Mouse (Mus musculus) intestine, embryonic 14.5 days (tissue): ENCODE data around the gene Stx8. TPM values are rescaled to one million over a fixed set of nuclear protein-coding genes. Genes with fewer than 3 reads are reported as not detected.
A peak's percentile ranks its signal among the peaks of the same experiment; 100 is the strongest.

ENCODE experiments used
- ATAC-seq: fragments of 200-750 bp; cut with Nextera tagmentation; replicated peaks from 2 replicates; pipeline ENCODE4 v1.8.0; 2017; ENCODE audit warnings: low read depth, moderate number of reproducible peaks, moderate TSS enrichment, moderate library complexity; ENCODE audit not compliant: low FRiP score, low TSS enrichment
- DNase-seq: peaks from one replicate; pipeline ENCODE4 v3.0.0-alpha.2; 2018; ENCODE audit warnings: low spot score
- H3K27ac ChIP-seq: fragments of 300-500 bp; sonication (generic); 2 replicates; pipeline ENCODE4 v1.5.1; 2014; ENCODE audit warnings: low read depth, mild to moderate bottlenecking, control low read depth
- H3K27me3 ChIP-seq: fragments of 300-500 bp; sonication (generic); replicated peaks from 2 replicates; pipeline ENCODE4 v1.6.1; 2014; ENCODE audit warnings: low read length, control low read depth; ENCODE audit not compliant: control insufficient read depth, insufficient read depth
- H3K36me3 ChIP-seq: fragments of 300-500 bp; sonication (generic); 2 replicates; pipeline ENCODE4 v1.6.1; 2014; ENCODE audit warnings: low read length, control low read depth; ENCODE audit not compliant: control insufficient read depth, insufficient read depth
- H3K4me1 ChIP-seq: fragments of 300-500 bp; sonication (generic); replicated peaks from 2 replicates; pipeline ENCODE4 v1.6.1; 2014; ENCODE audit warnings: low read length, control low read depth, mixed read lengths; ENCODE audit not compliant: control insufficient read depth, insufficient read depth
- H3K4me2 ChIP-seq: fragments of 300-500 bp; sonication (generic); 2 replicates; pipeline ENCODE4 v1.6.1; 2014; ENCODE audit warnings: low read length
- H3K4me3 ChIP-seq: fragments of 300-500 bp; sonication (generic); 2 replicates; pipeline ENCODE4 v1.5.1; 2014; ENCODE audit warnings: low read depth, low read length, control low read depth, mixed read lengths
- H3K9ac ChIP-seq: fragments of 300-500 bp; sonication (generic); 2 replicates; pipeline ENCODE4 v1.6.1; 2014; ENCODE audit warnings: mild to moderate bottlenecking, low read length
- H3K9me3 ChIP-seq: fragments of 300-500 bp; sonication (generic); 2 replicates; pipeline ENCODE4 v1.6.1; 2016; ENCODE audit warnings: low read length, control low read depth; ENCODE audit not compliant: control insufficient read depth
- WGBS: fragments of 180-500 bp; shearing (Covaris S2); extraction: QIAGEN DNeasy Blood & Tissue Kit; methylation state at CpG from one replicate; pipeline ENCODE4 v1.1.7; 2014; 5-methylcytosine and 5-hydroxymethylcytosine counted together
- polyA plus RNA-seq: library from polyadenylated mRNA; unstranded; fragments of >200 nt; fragmentation: Nextera tagmentation; extraction: Ambion mirVana; gene quantifications from 2 replicates; pipeline ENCODE4 v1.2.1, GENCODE M21; 2014

The Stx8 gene
- polyA plus RNA-seq, 1 experiment from 2014 or later = 51.3 TPM

DNA sequence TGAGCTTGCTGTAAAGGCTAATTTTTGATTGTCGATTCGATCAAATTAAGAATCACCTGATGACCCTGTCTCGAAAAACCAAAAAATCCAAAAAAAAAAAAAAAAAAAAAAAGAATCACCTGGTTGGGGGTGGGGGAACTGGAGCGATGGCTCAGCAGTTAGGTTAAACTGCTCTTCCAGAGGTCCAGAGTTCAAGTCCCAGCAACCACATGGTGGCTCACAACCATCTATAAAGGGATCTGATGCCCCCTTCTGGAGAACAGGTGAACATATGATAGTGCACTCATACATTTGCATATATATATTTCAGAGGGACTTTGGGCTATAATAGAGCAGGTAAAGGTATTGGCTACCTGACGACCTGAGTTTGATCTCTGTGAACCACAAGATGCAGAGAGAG, 42.3 kb upstream of the Stx8 start:
- Histone ChIP-seq H3K27ac (no peak overlapping the region), H3K9me3 (no peaks in the 10 kb centered on the region), H3K4me1 (no peaks in the 10 kb centered on the region), H3K9ac (no peak overlapping the region), H3K4me3 (peak overlapping the region; percentile 15; the same call in 1 of the 2 replicates), H3K4me2 (peak overlapping the region; percentile 99), H3K36me3 (no peaks in the 10 kb centered on the region), H3K27me3 (peaks cover 16% of the 10 kb centered on the region; the same call in 1 of the 2 replicates)
- ATAC-seq (no peak), DNase-seq (no peak)
- 89% methylated on average over 5 of the region's 5 CpGs for WGBS

GRCm38 (mm10) chr11:67925000-67925399, 41.0 kb upstream of the Stx8 start:
- WGBS = 83% methylated on average over 13 of the region's 13 CpGs
- no peak overlapping the region for H3K27ac ChIP-seq
- no peaks in the 10 kb centered on the region for H3K36me3 ChIP-seq
- H3K4me3 ChIP-seq = no peak overlapping the region
- H3K4me1 ChIP-seq = no peaks in the 10 kb centered on the region
- H3K4me2 ChIP-seq = no peak overlapping the region
- H3K27me3 ChIP-seq = peaks cover 15% of the 10 kb centered on the region; the same call in 1 of the 2 replicates
- no peaks in the 10 kb centered on the region for H3K9me3 ChIP-seq
- DNase-seq = no peak
- ATAC-seq = no peak
- no peak overlapping the region for H3K9ac ChIP-seq

- Histone ChIP-seq H3K4me3 (no peak overlapping the region), H3K36me3 (no peaks in the 10 kb centered on the region), H3K27ac (no peak overlapping the region), H3K4me1 (no peaks in the 10 kb centered on the region), H3K4me2 (no peak overlapping the region), H3K9me3 (no peaks in the 10 kb centered on the region), H3K27me3 (peaks cover under 1% of the 10 kb centered on the region; the same call in 1 of the 2 replicates), H3K9ac (no peak overlapping the region)
- DNase-seq (no peak), ATAC-seq (no peak)
- 14% methylated on average over 15 of the region's 15 CpGs for WGBS
These were observed 39.5 kb upstream of the Stx8 start for GRCm38 (mm10) chr11:67926348-67927055.

DNA sequence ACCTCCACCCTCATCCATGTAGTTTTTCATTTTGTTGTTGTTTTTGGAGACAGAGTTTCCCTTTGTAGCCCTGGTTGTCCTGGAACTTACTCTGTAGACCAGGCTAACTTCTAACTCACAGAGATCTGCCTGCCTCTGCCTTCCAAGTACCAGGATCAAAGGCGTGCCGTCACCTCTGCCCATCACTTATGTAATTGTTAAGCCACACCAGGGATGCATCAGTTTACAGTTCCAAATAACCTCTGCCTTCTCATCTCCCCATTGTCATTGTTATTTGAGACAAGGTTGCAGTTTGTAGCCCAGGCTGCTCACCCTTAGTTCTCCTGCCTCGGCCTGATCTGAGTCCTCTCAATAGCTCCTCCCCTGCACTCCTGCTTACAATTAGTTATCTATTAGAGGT, 33.8 kb upstream of the Stx8 start:
- ATAC-seq = no peak
- Histone ChIP-seq H3K27me3 (no peaks in the 10 kb centered on the region), H3K36me3 (no peaks in the 10 kb centered on the region), H3K4me1 (no peaks in the 10 kb centered on the region), H3K27ac (no peak overlapping the region), H3K9ac (no peak overlapping the region), H3K4me3 (no peak overlapping the region), H3K4me2 (no peak overlapping the region), H3K9me3 (no peaks in the 10 kb centered on the region)
- 88% methylated on average over 3 of the region's 3 CpGs for WGBS
- no peak for DNase-seq

DNA sequence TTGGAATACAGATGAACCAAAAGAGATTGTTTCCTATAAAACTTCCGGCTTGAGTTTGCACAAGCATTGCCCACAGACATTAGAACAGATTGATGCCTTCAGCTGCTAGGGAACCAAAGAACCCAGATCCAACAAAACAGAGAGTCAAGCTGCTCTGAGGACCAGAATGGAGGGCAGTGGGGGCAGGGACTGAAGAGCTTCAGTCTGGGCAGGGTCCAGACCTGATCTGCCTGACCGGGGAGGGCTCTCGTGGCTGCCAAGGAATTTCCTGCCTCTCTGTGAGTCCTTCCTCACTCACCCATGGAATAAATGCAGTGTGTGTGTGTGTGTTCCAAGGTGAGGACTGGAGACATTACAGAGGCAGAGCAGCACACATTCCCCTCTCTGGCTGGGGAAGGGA, 17.8 kb upstream of the Stx8 start:
- no peaks in the 10 kb centered on the region for H3K36me3 ChIP-seq
- no peak overlapping the region for H3K4me2 ChIP-seq
- 35% methylated on average over 3 of the region's 3 CpGs for WGBS
- H3K9me3 ChIP-seq = 0 out of 2 replicates have a peak, but pooled peaks cover 3% of the 10 kb centered on the region
- H3K4me3 ChIP-seq = no peak overlapping the region
- no peaks in the 10 kb centered on the region; the same call in 1 of the 2 replicates for H3K4me1 ChIP-seq
- DNase-seq = no peak
- no peak for ATAC-seq
- H3K9ac ChIP-seq = no peak overlapping the region
- no peaks in the 10 kb centered on the region for H3K27me3 ChIP-seq
- no peak overlapping the region for H3K27ac ChIP-seq

DNA sequence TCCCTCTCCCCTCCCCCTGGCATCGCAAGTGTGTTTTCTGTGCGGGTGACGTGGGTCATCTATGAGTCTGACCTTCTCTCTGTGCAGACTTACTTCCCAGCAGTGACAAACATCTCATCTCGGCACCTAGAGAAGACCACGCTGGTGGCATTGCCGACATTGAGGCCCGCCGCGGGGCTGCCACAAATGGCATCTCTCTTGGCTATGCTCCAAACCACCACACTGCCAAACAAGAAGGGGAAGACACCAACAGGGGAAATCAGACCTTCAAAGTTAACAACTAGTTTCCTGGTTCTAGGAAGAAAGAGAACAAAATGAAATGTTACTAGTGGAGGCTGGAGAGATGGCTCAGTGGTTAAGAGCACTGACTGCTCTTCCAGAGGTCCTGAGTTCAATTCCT, 16.5 kb upstream of the Stx8 start:
- Histone ChIP-seq H3K9me3 (0 out of 2 replicates have a peak, but pooled peaks cover 3% of the 10 kb centered on the region), H3K4me3 (no peak overlapping the region), H3K4me2 (no peak overlapping the region), H3K27ac (no peak overlapping the region), H3K27me3 (no peaks in the 10 kb centered on the region), H3K4me1 (no peaks in the 10 kb centered on the region; the same call in 1 of the 2 replicates), H3K36me3 (no peaks in the 10 kb centered on the region), H3K9ac (no peak overlapping the region)
- ATAC-seq (no peak), DNase-seq (no peak)
- 80% methylated on average over 9 of the region's 9 CpGs for WGBS

DNA sequence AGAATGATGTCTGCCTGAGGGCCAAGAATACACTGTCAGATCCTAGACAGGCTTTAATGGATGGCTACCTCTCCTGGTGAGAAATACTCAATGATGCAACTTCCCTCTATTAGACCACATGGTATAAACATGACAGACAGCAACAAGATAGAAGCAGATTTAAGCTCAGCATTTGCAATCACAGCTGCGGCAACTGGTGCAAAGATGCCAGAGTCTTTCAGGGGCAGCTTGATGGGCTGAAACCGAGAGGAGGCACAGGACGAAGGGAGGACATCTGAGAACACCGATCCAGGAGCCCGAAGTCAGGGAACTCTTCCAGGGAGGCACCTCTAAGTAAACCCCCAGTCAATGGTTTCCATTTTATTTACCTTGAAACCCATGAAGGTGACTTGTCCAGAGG, 12.4 kb upstream of the Stx8 start:
- WGBS = 79% methylated on average over 5 of the region's 5 CpGs
- no peak overlapping the region for H3K9ac ChIP-seq
- H3K4me3 ChIP-seq = no peak overlapping the region
- H3K36me3 ChIP-seq = no peaks in the 10 kb centered on the region
- H3K4me2 ChIP-seq = no peak overlapping the region
- no peak overlapping the region for H3K27ac ChIP-seq
- ATAC-seq = no peak
- H3K27me3 ChIP-seq = no peaks in the 10 kb centered on the region
- no peaks in the 10 kb centered on the region for H3K4me1 ChIP-seq
- H3K9me3 ChIP-seq = 0 out of 2 replicates have a peak, but pooled peaks cover 3% of the 10 kb centered on the region
- no peak for DNase-seq

- Histone ChIP-seq H3K4me2 (no peak overlapping the region), H3K36me3 (no peaks in the 10 kb centered on the region), H3K27ac (no peak overlapping the region), H3K4me3 (no peak overlapping the region), H3K9ac (no peak overlapping the region), H3K27me3 (no peaks in the 10 kb centered on the region), H3K4me1 (no peaks in the 10 kb centered on the region), H3K9me3 (0 out of 2 replicates have a peak, but pooled peaks cover 3% of the 10 kb centered on the region)
- DNase-seq (no peak), ATAC-seq (no peak)
- 86% methylated on average over 6 of the region's 6 CpGs for WGBS
These were observed 11.6 kb upstream of the Stx8 start for GRCm38 (mm10) chr11:67954413-67954812.

DNA sequence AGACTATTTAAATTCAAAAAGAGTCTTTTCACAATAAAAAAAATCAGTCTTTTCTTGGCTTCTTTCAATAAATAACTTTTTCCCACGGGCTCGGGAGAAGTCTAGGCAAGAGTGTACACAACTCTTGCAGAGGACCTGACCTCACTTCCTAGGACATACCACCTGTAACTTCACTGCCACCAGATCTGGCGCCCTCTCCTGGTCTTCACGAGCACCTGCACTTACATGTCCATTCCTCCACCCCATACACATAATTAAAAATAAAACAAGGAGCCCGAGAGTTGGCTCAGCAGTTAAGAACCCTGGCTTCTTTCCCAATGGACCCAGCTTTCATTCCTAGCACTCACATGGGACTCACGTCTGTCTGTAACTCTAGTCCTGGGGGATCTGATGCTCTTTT, 1.9 kb upstream of the Stx8 start:
- DNase-seq = no peak

More for the DNA sequence above, 1.9 kb upstream of the Stx8 start:
- Histone ChIP-seq H3K27ac (no peak overlapping the region), H3K27me3 (no peaks in the 10 kb centered on the region), H3K9me3 (no peaks in the 10 kb centered on the region), H3K4me1 (peaks cover 6% of the 10 kb centered on the region; the same call in 1 of the 2 replicates), H3K4me3 (no peak overlapping the region), H3K36me3 (no peaks in the 10 kb centered on the region), H3K9ac (no peak overlapping the region), H3K4me2 (no peak overlapping the region)
- no peak for ATAC-seq
- 77% methylated on average over 6 of the region's 6 CpGs for WGBS
